Mouse (Mus musculus) urinary bladder, postnatal 36 days (tissue): ENCODE results near the gene Clpp.

Experiments
- DNase-seq, 2 experiments: peaks; one replicate each; pipeline ENCODE4 v3.0.0; 2022; ENCODE audit warnings: low spot score in 2 of 2, mixed read lengths in 1 of 2

The Clpp gene

GRCm38 (mm10) chr17:57030931-57031660 is 41.0 kb downstream of the Clpp start, which contains the start of gene Khsrp:
Gene Khsrp, minus strand, starts transcription at chr17:57031522.
- DNase-seq: no peak

GRCm38 (mm10) chr17:57031661-57032420 is 41.7 kb downstream of the Clpp start:
- DNase-seq: peak; percentile 99

GRCm38 (mm10) chr17:57032854-57033253 is 42.7 kb downstream of the Clpp start:
- DNase-seq: no peak

- no peak for DNase-seq
Observed at GRCm38 (mm10) chr17:57038978-57039377, 48.9 kb downstream of the Clpp start.

- DNase-seq: no peak
Observed at GRCm38 (mm10) chr17:57041554-57041953, 51.4 kb downstream of the Clpp start, which contains the start of gene Slc25a41. Gene Slc25a41, minus strand, starts transcription at chr17:57041654.
